Mouse (Mus musculus) intestine, embryonic 15.5 days (tissue): ENCODE results near the gene Dscaml1. TPM values are rescaled to one million over a fixed set of nuclear protein-coding genes. Genes with fewer than 3 reads are reported as not detected.

Source experiments
- ATAC-seq: fragments of 200-750 bp; cut with Nextera tagmentation; 2 replicates; pipeline ENCODE4 v1.8.0; 2017; ENCODE audit warnings: moderate TSS enrichment, moderate library complexity
- H3K27ac ChIP-seq: fragments of 300-500 bp; sonication (generic); 2 replicates; pipeline ENCODE4 v1.5.1; 2015; ENCODE audit warnings: mild to moderate bottlenecking, inconsistent platforms
- H3K27me3 ChIP-seq: fragments of 300-500 bp; sonication (generic); replicated peaks from 2 replicates; pipeline ENCODE4 v1.6.1; 2015; ENCODE audit warnings: inconsistent platforms
- H3K36me3 ChIP-seq: fragments of 300-500 bp; sonication (generic); 2 replicates; pipeline ENCODE4 v1.6.1; 2015; ENCODE audit warnings: inconsistent platforms
- H3K4me1 ChIP-seq: fragments of 300-500 bp; sonication (generic); replicated peaks from 2 replicates; pipeline ENCODE4 v1.6.1; 2015; ENCODE audit warnings: inconsistent platforms
- H3K4me2 ChIP-seq: fragments of 300-500 bp; sonication (generic); replicated peaks from 2 replicates; pipeline ENCODE4 v1.6.1; 2015; ENCODE audit warnings: mild to moderate bottlenecking, inconsistent platforms
- H3K4me3 ChIP-seq: fragments of 300-500 bp; sonication (generic); replicated peaks from 2 replicates; pipeline ENCODE4 v1.5.1; 2015; ENCODE audit warnings: inconsistent platforms
- H3K9ac ChIP-seq: fragments of 300-500 bp; sonication (generic); 2 replicates; pipeline ENCODE4 v1.6.1; 2015; ENCODE audit warnings: inconsistent platforms
- H3K9me3 ChIP-seq: fragments of 300-500 bp; sonication (generic); 2 replicates; pipeline ENCODE4 v1.6.1; 2016; ENCODE audit warnings: inconsistent platforms
- WGBS: fragments of 180-500 bp; shearing (Covaris S2); methylation state at CpG from one replicate; pipeline ENCODE4 v1.1.7; 2015; 5-methylcytosine and 5-hydroxymethylcytosine counted together
- polyA plus RNA-seq: library from polyadenylated mRNA; unstranded; fragments of >200 nt; fragmentation: Nextera tagmentation; extraction: Ambion mirVana; gene quantifications from 2 replicates; pipeline ENCODE4 v1.2.1, GENCODE M21; 2015

Gene Dscaml1
- polyA plus RNA-seq, 1 experiment from 2014 or later = 0.44 TPM

GRCm38 (mm10) chr9:45638184-45638917, 211.9 kb downstream of the Dscaml1 start:
- ATAC-seq = no peak
- Histone ChIP-seq H3K4me1 (no peaks in the 10 kb centered on the region), H3K4me3 (no peak overlapping the region), H3K27ac (no peak overlapping the region), H3K9me3 (no peaks in the 10 kb centered on the region), H3K9ac (no peak overlapping the region), H3K36me3 (no peaks in the 10 kb centered on the region), H3K27me3 (no peaks in the 10 kb centered on the region), H3K4me2 (no peak overlapping the region)
- 80% methylated on average over 6 of the region's 6 CpGs for WGBS

GRCm38 (mm10) chr9:45644833-45645388, 218.5 kb downstream of the Dscaml1 start:
- WGBS = 77% methylated on average over 6 of the region's 6 CpGs
- H3K4me1 ChIP-seq = no peaks in the 10 kb centered on the region
- H3K4me3 ChIP-seq = no peak overlapping the region
- no peaks in the 10 kb centered on the region for H3K9me3 ChIP-seq
- no peak overlapping the region for H3K9ac ChIP-seq
- ATAC-seq = no peak
- H3K36me3 ChIP-seq = no peaks in the 10 kb centered on the region
- no peak overlapping the region for H3K4me2 ChIP-seq
- H3K27me3 ChIP-seq = no peaks in the 10 kb centered on the region
- H3K27ac ChIP-seq = no peak overlapping the region

GRCm38 (mm10) chr9:45645526-45645925, 219.1 kb downstream of the Dscaml1 start:
- 49% methylated on average over 6 of the region's 6 CpGs for WGBS
- no peaks in the 10 kb centered on the region for H3K27me3 ChIP-seq
- no peaks in the 10 kb centered on the region for H3K36me3 ChIP-seq
- no peak overlapping the region for H3K4me3 ChIP-seq
- ATAC-seq = no peak
- H3K4me2 ChIP-seq = no peak overlapping the region
- no peaks in the 10 kb centered on the region for H3K9me3 ChIP-seq
- no peak overlapping the region for H3K27ac ChIP-seq
- no peaks in the 10 kb centered on the region for H3K4me1 ChIP-seq
- H3K9ac ChIP-seq = no peak overlapping the region

GRCm38 (mm10) chr9:45651078-45651809, 224.8 kb downstream of the Dscaml1 start:
- H3K27ac ChIP-seq = no peak overlapping the region
- H3K36me3 ChIP-seq = no peaks in the 10 kb centered on the region
- no peaks in the 10 kb centered on the region for H3K9me3 ChIP-seq
- no peaks in the 10 kb centered on the region for H3K27me3 ChIP-seq
- no peak for ATAC-seq
- no peak overlapping the region for H3K4me3 ChIP-seq
- no peaks in the 10 kb centered on the region for H3K4me1 ChIP-seq
- no peak overlapping the region for H3K9ac ChIP-seq
- WGBS = 74% methylated on average over 13 of the region's 13 CpGs
- no peak overlapping the region for H3K4me2 ChIP-seq

GRCm38 (mm10) chr9:45651810-45652177, 225.4 kb downstream of the Dscaml1 start:
- H3K9me3 ChIP-seq = no peaks in the 10 kb centered on the region
- no peak overlapping the region for H3K4me2 ChIP-seq
- no peak overlapping the region for H3K27ac ChIP-seq
- no peak overlapping the region for H3K9ac ChIP-seq
- WGBS = 84% methylated on average over 3 of the region's 3 CpGs
- H3K4me1 ChIP-seq = no peaks in the 10 kb centered on the region
- H3K27me3 ChIP-seq = no peaks in the 10 kb centered on the region
- no peaks in the 10 kb centered on the region for H3K36me3 ChIP-seq
- ATAC-seq = no peak
- no peak overlapping the region for H3K4me3 ChIP-seq

GRCm38 (mm10) chr9:45657172-45658062, 231.0 kb downstream of the Dscaml1 start:
- Histone ChIP-seq H3K9me3 (no peaks in the 10 kb centered on the region), H3K27ac (no peak overlapping the region), H3K36me3 (no peaks in the 10 kb centered on the region), H3K4me1 (no peaks in the 10 kb centered on the region), H3K4me3 (no peak overlapping the region), H3K27me3 (no peaks in the 10 kb centered on the region), H3K4me2 (no peak overlapping the region), H3K9ac (no peak overlapping the region)
- no peak for ATAC-seq
- 17% methylated on average over 6 of the region's 9 CpGs for WGBS

GRCm38 (mm10) chr9:45660191-45660590, 233.8 kb downstream of the Dscaml1 start:
- Histone ChIP-seq H3K4me3 (no peak overlapping the region), H3K27me3 (no peaks in the 10 kb centered on the region), H3K27ac (no peak overlapping the region), H3K4me1 (no peaks in the 10 kb centered on the region), H3K4me2 (no peak overlapping the region), H3K36me3 (no peaks in the 10 kb centered on the region), H3K9ac (no peak overlapping the region), H3K9me3 (no peaks in the 10 kb centered on the region)
- WGBS = 55% methylated on average over 3 of the region's 3 CpGs
- no peak for ATAC-seq

- Histone ChIP-seq H3K27ac (no peak overlapping the region), H3K27me3 (no peaks in the 10 kb centered on the region), H3K4me3 (no peak overlapping the region), H3K4me1 (no peaks in the 10 kb centered on the region), H3K4me2 (no peak overlapping the region), H3K9ac (no peak overlapping the region), H3K36me3 (no peaks in the 10 kb centered on the region), H3K9me3 (no peaks in the 10 kb centered on the region)
- 81% methylated on average over 5 of the region's 5 CpGs for WGBS
- no peak for ATAC-seq
These were observed 236.0 kb downstream of the Dscaml1 start for GRCm38 (mm10) chr9:45662471-45662870.

- Histone ChIP-seq H3K27me3 (no peaks in the 10 kb centered on the region), H3K36me3 (no peaks in the 10 kb centered on the region), H3K4me3 (no peak overlapping the region), H3K4me2 (no peak overlapping the region), H3K9ac (no peak overlapping the region), H3K9me3 (no peaks in the 10 kb centered on the region), H3K4me1 (no peaks in the 10 kb centered on the region), H3K27ac (no peak overlapping the region)
- WGBS = 65% methylated on average over 16 of the region's 16 CpGs
- no peak for ATAC-seq
These were observed 237.2 kb downstream of the Dscaml1 start for GRCm38 (mm10) chr9:45663386-45664315.

GRCm38 (mm10) chr9:45664326-45664725, 237.9 kb downstream of the Dscaml1 start:
- 78% methylated on average over 6 of the region's 6 CpGs for WGBS
- Histone ChIP-seq H3K9ac (no peak overlapping the region), H3K9me3 (no peaks in the 10 kb centered on the region), H3K4me3 (no peak overlapping the region), H3K4me1 (no peaks in the 10 kb centered on the region), H3K36me3 (no peaks in the 10 kb centered on the region), H3K27me3 (no peaks in the 10 kb centered on the region), H3K27ac (no peak overlapping the region), H3K4me2 (no peak overlapping the region)
- no peak for ATAC-seq

- 49% methylated on average over 15 of the region's 15 CpGs for WGBS
- Histone ChIP-seq H3K4me1 (no peaks in the 10 kb centered on the region), H3K9me3 (no peaks in the 10 kb centered on the region), H3K27me3 (no peaks in the 10 kb centered on the region), H3K4me3 (no peak overlapping the region), H3K9ac (no peak overlapping the region), H3K36me3 (no peaks in the 10 kb centered on the region), H3K4me2 (no peak overlapping the region), H3K27ac (no peak overlapping the region)
- no peak for ATAC-seq
These were observed 238.5 kb downstream of the Dscaml1 start for GRCm38 (mm10) chr9:45664871-45665394.
